Mouse (Mus musculus) heart, postnatal 0 days (tissue): ENCODE data around the gene Adgrl4.

Experiments used
- CTCF ChIP-seq: IDR thresholded peaks from 2 replicates; pipeline ENCODE4 v1.5.1; 2016; ENCODE audit warnings: antibody characterized with exemption, control low read depth, low read depth
- EP300 ChIP-seq: IDR thresholded peaks from 2 replicates; pipeline ENCODE4 v1.6.1; 2016; ENCODE audit warnings: antibody characterized with exemption, low read depth

DNA sequence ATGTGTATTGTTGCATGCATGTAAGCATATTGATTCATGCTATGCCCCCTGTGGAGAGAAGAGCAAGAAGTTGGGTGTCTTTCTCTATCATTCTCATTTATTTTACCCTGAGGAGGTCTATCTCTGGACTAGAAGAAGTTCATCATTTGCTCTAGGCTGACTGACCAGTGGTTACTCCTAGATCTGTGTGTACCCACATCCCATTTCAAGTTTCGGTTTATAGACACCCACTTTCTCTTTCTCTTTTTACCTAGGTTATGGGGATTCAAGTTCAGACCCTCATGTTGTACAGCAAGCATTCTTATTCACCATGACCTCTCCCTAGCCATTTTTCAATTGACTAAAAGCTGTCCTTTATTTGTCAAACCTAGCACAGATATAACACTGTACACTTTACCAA lies 44.4 kb upstream of the Adgrl4 start:
- TF ChIP-seq CTCF (no peak), EP300 (no peak)
